Mouse (Mus musculus): ENCODE measurements around the gene Gm20388.

- TF ChIP-seq POLR2A (IDR thresholded peaks at IDR 0.05; ENCODE audit: extremely low read depth, insufficient read depth, low read length): no peak
- TF ChIP-seq CTCF (IDR thresholded peaks at IDR 0.05; ENCODE audit: extremely low read depth, insufficient read depth, low read length): no peak
These were observed 2446.6 kb downstream of the Gm20388 start for GRCm38 (mm10) chr8:122357202-122357601.

Data from cortical plate, adult 2 months (tissue).